Mouse (Mus musculus): ENCODE results near the gene Glg1.

GRCm38 (mm10) chr8:111291733-111292132, 32.7 kb upstream of the Glg1 start:
- TF ChIP-seq CTCF (conservative IDR thresholded peaks at IDR 0.05 in 1 of 2, IDR thresholded peaks at IDR 0.05 in 1 of 2; ENCODE audit: low read depth in 2 of 2, low read length in 2 of 2) (no peak), POLR2A (IDR thresholded peaks at IDR 0.05; ENCODE audit: low read depth, low read length) (no peak), TCF12 (IDR thresholded peaks at IDR 0.05; ENCODE audit: low read depth, low read length) (no peak), UBTF (IDR thresholded peaks at IDR 0.05; ENCODE audit: low read depth, low read length) (no peak), SMC3 (IDR thresholded peaks at IDR 0.05; ENCODE audit: low read depth, low read length) (no peak), MEF2A (IDR thresholded peaks at IDR 0.05; ENCODE audit: borderline replicate concordance, low read depth, low read length) (no peak), EP300 (IDR thresholded peaks at IDR 0.05; ENCODE audit: low read length) (no peak), MAFK (IDR thresholded peaks at IDR 0.05; ENCODE audit: insufficient replicate concordance, low read length) (no peak), MAZ (IDR thresholded peaks at IDR 0.05; ENCODE audit: low read depth, low read length) (no peak), MAX (IDR thresholded peaks at IDR 0.05; ENCODE audit: low read length) (no peak), MYC (IDR thresholded peaks at IDR 0.05; ENCODE audit: low read depth, low read length) (no peak), GABPA (IDR thresholded peaks at IDR 0.05; ENCODE audit: insufficient replicate concordance, low read depth, low read length) (no peak), E2F4 (IDR thresholded peaks at IDR 0.05; ENCODE audit: insufficient replicate concordance, low read depth, low read length) (no peak), ZMIZ1 (IDR thresholded peaks at IDR 0.05; ENCODE audit: low read depth, low read length) (no peak)
